Mouse (Mus musculus) heart, adult 2 months (tissue): Measurements from ENCODE around the gene Trappc1.

ENCODE experiments used
- CTCF ChIP-seq: fragments of 200-600 bp; IDR thresholded peaks from 2 replicates; pipeline ENCODE4 v1.8.1; 2022; ENCODE audit warnings: antibody characterized with exemption, mild to moderate bottlenecking, moderate library complexity
- EP300 ChIP-seq: fragments of 200-500 bp; IDR thresholded peaks from 2 replicates; pipeline ENCODE4 v1.6.1; 2011; ENCODE audit warnings: low read depth, low read length, control low read depth; ENCODE audit not compliant: insufficient read depth
- POLR2A ChIP-seq: fragments of 200-500 bp; IDR thresholded peaks from 2 replicates; pipeline ENCODE4 v1.6.1; 2011; ENCODE audit warnings: mild to moderate bottlenecking, low read depth, low read length, control low read depth; ENCODE audit not compliant: insufficient read depth

DNA sequence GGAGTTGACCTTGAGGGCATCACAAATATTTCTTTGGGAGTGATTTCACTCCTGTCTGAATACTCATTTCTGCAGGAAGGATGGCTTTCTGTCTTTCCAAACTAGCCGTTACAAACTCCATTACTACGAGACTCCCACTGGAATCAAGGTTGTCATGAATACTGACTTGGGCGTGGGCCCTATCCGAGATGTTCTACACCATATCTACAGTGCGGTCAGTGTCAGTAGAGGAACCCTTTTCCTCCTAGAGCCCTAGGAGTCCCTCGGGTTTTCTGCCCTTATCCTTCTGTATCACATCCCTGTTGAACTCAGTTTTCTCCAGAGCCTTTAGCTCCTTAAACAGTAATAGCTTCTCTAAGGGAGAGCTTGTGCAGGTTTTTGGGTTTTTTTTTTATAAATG is 969 bp downstream of the Trappc1 start:
- TF ChIP-seq CTCF, result no peak
- TF ChIP-seq POLR2A, result no peak
- TF ChIP-seq EP300, result no peak
